Mouse (Mus musculus) stomach, postnatal 0 days (tissue): Measurements from ENCODE around the gene Usp36. TPM values are rescaled to one million over a fixed set of nuclear protein-coding genes. Genes with fewer than 3 reads are reported as not detected.

Experiments used
- ATAC-seq: fragments of 200-750 bp; cut with Nextera tagmentation; 2 replicates; pipeline ENCODE4 v1.8.0; 2017; ENCODE audit not compliant: low FRiP score, low TSS enrichment
- DNase-seq: peaks from one replicate; pipeline ENCODE4 v3.0.0-alpha.2; 2016; ENCODE audit warnings: low spot score
- H3K27ac ChIP-seq: fragments of 300-500 bp; sonication (generic); replicated peaks from 2 replicates; pipeline ENCODE4 v1.5.1; 2014; ENCODE audit warnings: mild to moderate bottlenecking, control low read depth
- H3K27me3 ChIP-seq: fragments of 300-500 bp; sonication (generic); 2 replicates; pipeline ENCODE4 v1.6.1; 2014; ENCODE audit warnings: low read length; ENCODE audit not compliant: control insufficient read depth, insufficient read depth
- H3K36me3 ChIP-seq: fragments of 300-500 bp; sonication (generic); 2 replicates; pipeline ENCODE4 v1.6.1; 2014; ENCODE audit warnings: low read length, mixed read lengths; ENCODE audit not compliant: control insufficient read depth, insufficient read depth
- H3K4me1 ChIP-seq: fragments of 300-500 bp; sonication (generic); replicated peaks from 2 replicates; pipeline ENCODE4 v1.6.1; 2014; ENCODE audit warnings: antibody characterized with exemption; ENCODE audit not compliant: control insufficient read depth, insufficient read depth
- H3K4me2 ChIP-seq: fragments of 300-500 bp; sonication (generic); replicated peaks from 2 replicates; pipeline ENCODE4 v1.6.1; 2014; ENCODE audit warnings: low read depth, mild to moderate bottlenecking, control low read depth, moderate library complexity
- H3K4me3 ChIP-seq: fragments of 300-500 bp; sonication (generic); 2 replicates; pipeline ENCODE4 v1.5.1; 2014; ENCODE audit warnings: low read depth, low read length, control low read depth
- H3K9ac ChIP-seq: fragments of 300-500 bp; sonication (generic); 2 replicates; pipeline ENCODE4 v1.6.1; 2014; ENCODE audit warnings: mild to moderate bottlenecking, low read length, control low read depth, mixed read lengths
- H3K9me3 ChIP-seq: fragments of 300-500 bp; sonication (generic); 2 replicates; pipeline ENCODE4 v1.6.1; 2016; ENCODE audit warnings: low read length; ENCODE audit not compliant: control insufficient read depth
- CTCF ChIP-seq: IDR thresholded peaks from 2 replicates; pipeline ENCODE4 v1.5.1; 2016; ENCODE audit warnings: antibody characterized with exemption, low read depth, mild to moderate bottlenecking, moderate library complexity
- EP300 ChIP-seq: optimal IDR thresholded peaks from 2 replicates; pipeline ENCODE3; 2016; ENCODE audit warnings: antibody characterized with exemption
- WGBS: fragments of 180-500 bp; shearing (Covaris S2); extraction: QIAGEN DNeasy Blood & Tissue Kit; methylation state at CpG from one replicate; pipeline ENCODE4 v1.1.7; 2014; 5-methylcytosine and 5-hydroxymethylcytosine counted together
- polyA plus RNA-seq: library from polyadenylated mRNA; unstranded; fragments of >200 nt; fragmentation: Nextera tagmentation; extraction: Ambion mirVana; gene quantifications from 2 replicates; pipeline ENCODE4 v1.2.1, GENCODE M21; 2015

The Usp36 gene
- 8.1 and 8.9 TPM in 2 replicates for polyA plus RNA-seq

DNA sequence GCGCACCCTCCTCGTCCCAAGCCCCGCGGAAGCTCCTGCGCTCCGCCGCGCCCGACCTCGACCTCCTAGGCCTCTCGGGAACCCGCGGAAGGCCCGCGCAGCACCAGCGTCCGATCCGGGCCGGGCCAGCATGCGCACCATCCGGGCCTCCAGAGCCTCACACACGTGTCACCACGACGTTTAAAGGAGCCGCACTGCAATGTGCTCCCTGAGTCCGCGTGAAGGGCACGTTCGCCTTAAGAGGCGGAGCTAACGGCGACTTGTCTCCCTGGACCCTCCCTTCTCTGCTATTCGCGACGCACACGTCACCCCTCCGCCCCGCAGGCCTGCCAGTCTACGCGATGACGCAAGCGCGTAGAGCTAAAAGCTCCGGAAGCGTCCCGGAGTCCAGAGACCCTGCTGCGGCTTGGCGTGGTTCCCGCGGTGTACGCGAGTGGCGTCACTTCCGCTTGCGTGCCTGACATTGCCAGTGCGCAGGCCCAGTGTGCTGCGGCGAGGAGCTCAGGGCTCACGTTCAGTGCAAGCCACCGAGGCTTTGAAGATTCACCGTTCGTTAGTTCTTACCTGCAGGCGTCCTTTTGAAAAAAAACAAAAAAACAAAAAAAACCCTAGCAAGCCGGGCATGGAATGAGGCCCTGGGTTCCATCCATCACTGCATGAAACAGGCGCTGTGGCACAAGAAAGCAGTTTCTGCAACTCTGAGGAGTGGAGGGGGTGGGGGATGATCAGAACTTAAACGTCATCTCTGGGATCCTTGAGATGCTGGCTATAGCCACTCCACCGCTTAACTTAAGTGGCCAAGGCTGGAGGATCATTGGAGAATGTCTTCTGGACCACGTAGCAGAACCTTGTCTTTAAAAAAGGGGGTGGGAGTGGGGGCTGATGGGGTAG, at the start of gene Usp36:
Usp36 (minus strand) TSS at position 246 of the 891 bp plus-strand sequence.
- peak within 1 kb of the TSS; percentile 82 for H3K4me3 ChIP-seq
- TF ChIP-seq EP300 (no peak), CTCF (no peak)
- under 1% methylated on average over 67 of the region's 68 CpGs for WGBS
- H3K36me3 ChIP-seq, result peaks cover 7% of the 10 kb centered on the region
- DNase-seq (peak; percentile 100), ATAC-seq (peak; percentile 99)
- 0 out of 2 replicates have a peak, but pooled peaks cover 4% of the 10 kb centered on the region for H3K4me1 ChIP-seq
- no peaks in the 10 kb centered on the region for H3K9me3 ChIP-seq
- H3K27ac ChIP-seq, result peak within 1 kb of the TSS; percentile 88
- peak within 1 kb of the TSS; percentile 82 for H3K9ac ChIP-seq
- H3K27me3 ChIP-seq, result no peaks in the 10 kb centered on the region
- peak within 1 kb of the TSS; percentile 56 for H3K4me2 ChIP-seq

- no peak for TF ChIP-seq EP300
- TF ChIP-seq CTCF, result no peak
- H3K27ac ChIP-seq, result no peak overlapping the region
- 0 out of 2 replicates have a peak, but pooled peaks have one; percentile 34 for ATAC-seq
- no peak overlapping the region for H3K4me3 ChIP-seq
- DNase-seq, result no peak
- no peak overlapping the region for H3K4me2 ChIP-seq
- H3K36me3 ChIP-seq, result no peaks in the 10 kb centered on the region
- H3K27me3 ChIP-seq, result no peaks in the 10 kb centered on the region
- no peak overlapping the region for H3K9ac ChIP-seq
- no peaks in the 10 kb centered on the region for H3K9me3 ChIP-seq
- WGBS, result 59% methylated on average over 8 of the region's 8 CpGs
- H3K4me1 ChIP-seq, result no peaks in the 10 kb centered on the region
Measured at GRCm38 (mm10) chr11:118337491-118338168, 47.6 kb upstream of the Usp36 start.

DNA sequence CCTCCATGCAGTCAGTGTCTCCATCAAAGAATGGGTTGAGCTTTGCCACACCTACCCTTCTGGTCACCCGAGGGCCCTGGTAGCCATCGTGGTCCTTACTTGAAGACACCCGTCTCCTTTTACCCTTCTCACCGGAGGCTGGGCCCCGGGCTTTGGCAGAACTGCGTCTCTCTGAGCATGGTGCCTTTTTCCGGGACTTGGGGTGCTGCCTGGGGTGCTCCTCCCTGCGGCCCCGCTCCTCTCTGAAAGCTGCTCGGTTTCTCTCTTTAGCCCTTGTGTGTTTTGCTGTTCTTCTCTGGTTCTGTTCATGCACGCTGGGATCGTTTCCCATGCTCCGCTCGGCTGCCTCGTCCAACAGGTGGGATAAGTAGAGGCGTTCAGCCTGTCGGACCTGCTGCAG, 43.4 kb upstream of the Usp36 start:
- Histone ChIP-seq H3K9me3 (no peaks in the 10 kb centered on the region), H3K4me3 (no peak overlapping the region), H3K27me3 (no peaks in the 10 kb centered on the region), H3K4me1 (no peaks in the 10 kb centered on the region), H3K36me3 (no peaks in the 10 kb centered on the region; the same call in 1 of the 2 replicates), H3K27ac (no peak overlapping the region), H3K9ac (no peak overlapping the region), H3K4me2 (no peak overlapping the region)
- ATAC-seq (no peak), DNase-seq (no peak)
- TF ChIP-seq EP300, result no peak
- TF ChIP-seq CTCF, result no peak
- WGBS, result 83% methylated on average over 17 of the region's 17 CpGs

DNA sequence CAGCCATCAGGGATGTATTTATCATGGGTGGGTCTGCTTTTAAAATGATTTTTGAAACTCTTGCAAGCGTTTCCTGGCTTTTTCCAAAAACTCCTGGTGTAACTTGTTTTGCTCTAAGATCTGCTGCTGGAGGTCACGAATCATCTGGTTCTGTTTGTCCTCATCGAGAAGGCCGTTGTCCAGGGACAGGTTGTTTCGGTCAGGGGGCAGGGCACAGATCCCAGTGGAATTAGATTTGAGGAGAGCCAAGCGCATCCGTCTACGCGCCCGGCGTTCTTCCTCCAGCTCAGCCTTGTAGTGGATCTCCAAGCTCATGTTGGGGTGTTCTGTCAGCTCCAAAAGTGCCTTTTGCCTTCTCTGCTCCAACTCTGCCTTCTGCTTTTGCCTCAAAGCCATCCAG, 42.3 kb upstream of the Usp36 start:
- 76% methylated on average over 11 of the region's 11 CpGs for WGBS
- no peak overlapping the region for H3K4me2 ChIP-seq
- no peaks in the 10 kb centered on the region for H3K27me3 ChIP-seq
- no peak overlapping the region for H3K4me3 ChIP-seq
- no peak for ATAC-seq
- DNase-seq, result no peak
- no peak overlapping the region for H3K9ac ChIP-seq
- 0 out of 2 replicates have a peak, but pooled peaks cover 3% of the 10 kb centered on the region for H3K4me1 ChIP-seq
- no peaks in the 10 kb centered on the region; the same call in 1 of the 2 replicates for H3K36me3 ChIP-seq
- TF ChIP-seq EP300, result no peak
- no peak for TF ChIP-seq CTCF
- no peaks in the 10 kb centered on the region for H3K9me3 ChIP-seq
- H3K27ac ChIP-seq, result no peak overlapping the region

GRCm38 (mm10) chr11:118330777-118331176, 40.7 kb upstream of the Usp36 start:
- 0 out of 2 replicates have a peak, but pooled peaks cover 3% of the 10 kb centered on the region for H3K4me1 ChIP-seq

More at GRCm38 (mm10) chr11:118330777-118331176, 40.7 kb upstream of the Usp36 start:
- Histone ChIP-seq H3K9me3 (no peaks in the 10 kb centered on the region), H3K27ac (no peak overlapping the region), H3K36me3 (no peaks in the 10 kb centered on the region; the same call in 1 of the 2 replicates), H3K27me3 (no peaks in the 10 kb centered on the region), H3K4me3 (no peak overlapping the region), H3K4me2 (no peak overlapping the region), H3K9ac (no peak overlapping the region)
- ATAC-seq (no peak), DNase-seq (no peak)
- WGBS, result 94% methylated on average over 16 of the region's 16 CpGs
- TF ChIP-seq CTCF (no peak), EP300 (no peak)
